Mouse (Mus musculus): ENCODE data around the gene Epor. TPM values are rescaled to one million over a fixed set of nuclear protein-coding genes. Genes with fewer than 3 reads are reported as not detected.
A peak's percentile ranks its signal among the peaks of the same experiment; 100 is the strongest.

Epor gene
- total and polyA plus RNA-seq, 2 experiments from 2014 or later = 0.89 to 2.3 TPM

- no peak for TF ChIP-seq CTCF (IDR thresholded peaks at IDR 0.05; ENCODE audit: low read depth)
- Histone ChIP-seq H3K27ac (no peak overlapping the region), H3K36me3 (ENCODE audit: insufficient read depth, low read length) (peaks cover 16% of the 10 kb centered on the region; the same call in 1 of the 2 replicates), H3K9ac (replicated peaks; ENCODE audit: low read length) (no peak overlapping the region), H3K4me3 (ENCODE audit: low read length) (no peak overlapping the region), H3K4me2 (ENCODE audit: low read depth, low read length) (no peak overlapping the region), H3K4me1 (ENCODE audit: insufficient read depth, low read length) (peaks cover 5% of the 10 kb centered on the region; the same call in 1 of the 2 replicates), H3K9me3 (ENCODE audit: low read length) (no peaks in the 10 kb centered on the region), H3K27me3 (ENCODE audit: insufficient read depth, low read length) (no peaks in the 10 kb centered on the region)
- 81% methylated on average over 11 of the region's 12 CpGs for WGBS
- DNase-seq (ENCODE audit: low spot score) (no peak), ATAC-seq (no peak)
Observed at GRCm38 (mm10) chr9:21943046-21943445, 20.3 kb downstream of the Epor start.

- TF ChIP-seq CTCF (IDR thresholded peaks at IDR 0.05; ENCODE audit: low read depth) = no peak
- no peak overlapping the region for H3K27ac ChIP-seq
- no peaks in the 10 kb centered on the region for H3K9me3 ChIP-seq (ENCODE audit: low read length)
- H3K27me3 ChIP-seq (ENCODE audit: insufficient read depth, low read length) = no peaks in the 10 kb centered on the region
- peaks cover 9% of the 10 kb centered on the region; the same call in 1 of the 2 replicates for H3K36me3 ChIP-seq (ENCODE audit: insufficient read depth, low read length)
- peaks cover 6% of the 10 kb centered on the region; the same call in 1 of the 2 replicates for H3K4me1 ChIP-seq (ENCODE audit: insufficient read depth, low read length)
- peak overlapping the region; percentile 67 for H3K4me3 ChIP-seq (ENCODE audit: low read length)
- DNase-seq (ENCODE audit: low spot score) (no peak), ATAC-seq (no peak)
- H3K9ac ChIP-seq (replicated peaks; ENCODE audit: low read length) = no peak overlapping the region
- H3K4me2 ChIP-seq (ENCODE audit: low read depth, low read length) = peak overlapping the region; percentile 68
- 85% methylated on average over 4 of the region's 4 CpGs for WGBS
Observed at GRCm38 (mm10) chr9:21938234-21938855, 25.0 kb downstream of the Epor start.

- peak; percentile 27 for DNase-seq (ENCODE audit: low spot score)
- peaks cover 9% of the 10 kb centered on the region; the same call in 1 of the 2 replicates for H3K36me3 ChIP-seq (ENCODE audit: insufficient read depth, low read length)
- no peak for TF ChIP-seq CTCF (IDR thresholded peaks at IDR 0.05; ENCODE audit: low read depth)
- H3K27me3 ChIP-seq (ENCODE audit: insufficient read depth, low read length) = no peaks in the 10 kb centered on the region
- ATAC-seq = peak; percentile 20
- H3K9ac ChIP-seq (replicated peaks; ENCODE audit: low read length) = peak overlapping the region; percentile 87
- H3K4me1 ChIP-seq (ENCODE audit: insufficient read depth, low read length) = peaks cover 6% of the 10 kb centered on the region; the same call in 1 of the 2 replicates
- H3K4me3 ChIP-seq (ENCODE audit: low read length) = peak overlapping the region; percentile 67
- peak overlapping the region; percentile 68 for H3K4me2 ChIP-seq (ENCODE audit: low read depth, low read length)
- no peaks in the 10 kb centered on the region for H3K9me3 ChIP-seq (ENCODE audit: low read length)
- H3K27ac ChIP-seq = peak overlapping the region; percentile 83; the same call in 1 of the 2 replicates
- 48% methylated on average over 4 of the region's 4 CpGs for WGBS
Observed at GRCm38 (mm10) chr9:21937711-21938175, 25.6 kb downstream of the Epor start.

- H3K36me3 ChIP-seq (ENCODE audit: insufficient read depth, low read length) = peaks cover 9% of the 10 kb centered on the region; the same call in 1 of the 2 replicates
- H3K9ac ChIP-seq (replicated peaks; ENCODE audit: low read length) = peak within 1 kb of the TSS; percentile 87
- H3K9me3 ChIP-seq (ENCODE audit: low read length) = no peaks in the 10 kb centered on the region
- peak; percentile 96 for ATAC-seq
- WGBS = 1% methylated on average over 38 of the region's 43 CpGs
- no peaks in the 10 kb centered on the region for H3K27me3 ChIP-seq (ENCODE audit: insufficient read depth, low read length)
- peak within 1 kb of the TSS; percentile 83 for H3K27ac ChIP-seq
- H3K4me1 ChIP-seq (ENCODE audit: insufficient read depth, low read length) = peaks cover 6% of the 10 kb centered on the region; the same call in 1 of the 2 replicates
- peak; percentile 99 for DNase-seq (ENCODE audit: low spot score)
- no peak for TF ChIP-seq CTCF (IDR thresholded peaks at IDR 0.05; ENCODE audit: low read depth)
- H3K4me3 ChIP-seq (ENCODE audit: low read length) = peak within 1 kb of the TSS; percentile 67
- peak within 1 kb of the TSS; percentile 68 for H3K4me2 ChIP-seq (ENCODE audit: low read depth, low read length)
Observed at GRCm38 (mm10) chr9:21936692-21937570, 26.4 kb downstream of the Epor start, which contains the start of gene Plppr2. Gene Plppr2, plus strand, starts transcription at chr9:21937033.

- Histone ChIP-seq H3K36me3 (ENCODE audit: insufficient read depth, low read length) (peaks cover 7% of the 10 kb centered on the region; the same call in 1 of the 2 replicates), H3K9ac (replicated peaks; ENCODE audit: low read length) (no peak overlapping the region), H3K27ac (no peak overlapping the region), H3K27me3 (ENCODE audit: insufficient read depth, low read length) (no peaks in the 10 kb centered on the region), H3K4me1 (ENCODE audit: insufficient read depth, low read length) (peaks cover 6% of the 10 kb centered on the region; the same call in 1 of the 2 replicates), H3K4me2 (ENCODE audit: low read depth, low read length) (no peak overlapping the region), H3K9me3 (ENCODE audit: low read length) (no peaks in the 10 kb centered on the region), H3K4me3 (ENCODE audit: low read length) (no peak overlapping the region)
- TF ChIP-seq CTCF (IDR thresholded peaks at IDR 0.05; ENCODE audit: low read depth) = no peak
- WGBS = 81% methylated on average over 7 of the region's 7 CpGs
- ATAC-seq = no peak
- no peak for DNase-seq (ENCODE audit: low spot score)
Observed at GRCm38 (mm10) chr9:21935466-21936131, 27.7 kb downstream of the Epor start.

- no peak overlapping the region for H3K27ac ChIP-seq
- no peaks in the 10 kb centered on the region for H3K27me3 ChIP-seq (ENCODE audit: insufficient read depth, low read length)
- WGBS = 83% methylated on average over 12 of the region's 12 CpGs
- ATAC-seq (no peak), DNase-seq (ENCODE audit: low spot score) (no peak)
- H3K4me1 ChIP-seq (ENCODE audit: insufficient read depth, low read length) = peaks cover 6% of the 10 kb centered on the region; the same call in 1 of the 2 replicates
- no peaks in the 10 kb centered on the region for H3K9me3 ChIP-seq (ENCODE audit: low read length)
- no peak for TF ChIP-seq CTCF (IDR thresholded peaks at IDR 0.05; ENCODE audit: low read depth)
- no peak overlapping the region for H3K4me2 ChIP-seq (ENCODE audit: low read depth, low read length)
- H3K4me3 ChIP-seq (ENCODE audit: low read length) = no peak overlapping the region
- no peak overlapping the region for H3K9ac ChIP-seq (replicated peaks; ENCODE audit: low read length)
- H3K36me3 ChIP-seq (ENCODE audit: insufficient read depth, low read length) = no peaks in the 10 kb centered on the region
Observed at GRCm38 (mm10) chr9:21934021-21934420, 29.3 kb downstream of the Epor start.
